Mouse (Mus musculus) common myeloid progenitor, adult 5-6 weeks (primary cell): ENCODE measurements at regions not wholly inside any gene's neighbourhood (a gene's known extent, or its start where the extent isn't known, plus 50 kb on each side); places are given as distances from the start of the nearest gene placed in this dataset.

Experiments
- ATAC-seq: replicated peaks from 2 replicates; pipeline ENCODE4 v1.8.0; 2016; ENCODE audit warnings: low read depth, mild to moderate bottlenecking, moderate TSS enrichment, inconsistent platforms; ENCODE audit not compliant: poor library complexity, severe bottlenecking

DNA sequence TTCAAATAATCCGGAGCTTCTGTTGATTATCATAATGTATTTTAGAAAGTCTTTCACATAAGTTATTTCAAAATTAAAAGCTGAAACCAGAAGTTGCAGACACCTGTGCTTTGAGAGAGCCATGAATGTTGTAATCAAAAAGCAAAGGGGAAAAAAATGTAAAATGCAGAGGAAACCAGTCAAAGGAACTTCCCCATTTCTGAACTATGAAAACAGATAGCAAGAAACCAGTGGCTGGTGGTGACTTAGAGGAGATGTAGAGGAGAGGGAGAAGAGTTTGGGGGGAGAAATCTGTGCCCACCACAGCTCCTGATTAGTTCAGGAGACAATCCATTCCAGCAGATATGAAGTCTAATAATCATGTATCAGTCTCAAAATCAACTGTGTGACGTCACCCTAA lies 360.3 kb upstream of the Gcfc2 start:
- peak; percentile 93 for ATAC-seq

DNA sequence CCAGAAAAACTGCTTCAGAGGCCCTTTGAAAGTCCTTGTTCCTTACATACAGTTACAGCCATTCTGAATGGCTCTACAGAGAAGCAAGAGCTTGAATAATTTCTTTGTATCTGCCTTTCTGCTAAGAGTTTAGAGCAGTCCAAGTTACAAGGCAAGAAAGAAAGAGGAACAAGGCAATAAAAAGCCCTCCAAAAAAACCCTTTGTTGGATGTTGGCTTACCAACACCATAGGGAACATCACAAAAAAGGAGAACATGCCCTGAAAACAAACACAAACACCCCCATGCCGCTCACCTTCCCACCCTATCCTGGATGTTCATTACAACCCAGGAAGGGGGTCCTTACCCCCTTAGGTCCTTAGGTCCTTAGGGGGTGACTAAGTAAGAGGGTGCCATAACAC lies 359.2 kb upstream of the Gcfc2 start:
- ATAC-seq: peak; percentile 61

DNA sequence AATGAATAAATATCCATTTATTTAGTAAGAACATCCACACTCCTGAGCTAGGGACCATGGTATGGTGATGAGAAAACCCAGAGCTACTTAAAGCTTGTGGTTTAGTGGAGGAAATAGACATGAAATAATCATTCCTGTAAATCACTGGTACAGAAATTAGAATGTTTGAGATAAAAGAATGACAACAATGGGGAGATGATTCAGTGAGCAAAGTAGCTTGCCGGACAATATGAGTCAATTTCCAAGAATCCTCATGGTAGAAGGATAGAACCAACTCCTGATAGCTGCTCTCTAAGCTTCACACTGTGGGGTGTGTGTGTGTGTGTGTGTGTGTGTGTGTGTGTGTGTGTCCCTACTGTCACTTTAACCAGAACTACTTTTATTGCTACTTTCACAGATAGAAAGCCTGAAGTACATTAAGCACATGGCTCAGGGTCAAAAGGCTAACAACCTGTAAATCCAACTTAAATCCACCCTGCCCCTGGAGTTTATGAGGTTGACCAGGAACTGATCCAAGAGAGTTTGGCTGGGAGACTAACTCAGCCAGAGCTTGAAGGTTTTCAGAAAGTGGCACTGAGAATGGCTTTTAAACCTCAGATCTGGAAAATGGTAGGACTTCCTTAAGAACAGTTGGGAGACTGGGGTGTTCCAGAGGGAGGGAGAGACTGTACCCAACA lies 336.9 kb upstream of the Gcfc2 start:
- ATAC-seq: no peak

DNA sequence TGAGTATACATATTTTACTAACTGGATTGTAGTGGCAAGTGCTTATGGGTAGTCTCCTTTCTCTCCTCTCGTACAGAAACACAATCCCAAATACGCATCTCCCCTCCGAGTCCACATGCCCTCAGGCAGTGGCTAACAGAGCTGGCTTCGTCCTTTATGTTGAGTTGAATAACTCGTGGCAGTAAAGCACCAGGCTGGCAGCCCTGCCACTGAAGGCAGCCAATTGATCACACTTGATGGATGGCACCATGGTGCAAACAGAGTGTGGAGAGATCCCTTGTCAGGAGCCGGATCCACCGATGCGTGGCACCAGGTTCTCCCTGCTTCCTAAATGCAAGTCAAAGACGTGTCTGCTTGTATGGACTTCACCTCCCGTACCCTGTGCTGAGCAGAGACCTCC lies 333.7 kb upstream of the Gcfc2 start:
- ATAC-seq: no peak

DNA sequence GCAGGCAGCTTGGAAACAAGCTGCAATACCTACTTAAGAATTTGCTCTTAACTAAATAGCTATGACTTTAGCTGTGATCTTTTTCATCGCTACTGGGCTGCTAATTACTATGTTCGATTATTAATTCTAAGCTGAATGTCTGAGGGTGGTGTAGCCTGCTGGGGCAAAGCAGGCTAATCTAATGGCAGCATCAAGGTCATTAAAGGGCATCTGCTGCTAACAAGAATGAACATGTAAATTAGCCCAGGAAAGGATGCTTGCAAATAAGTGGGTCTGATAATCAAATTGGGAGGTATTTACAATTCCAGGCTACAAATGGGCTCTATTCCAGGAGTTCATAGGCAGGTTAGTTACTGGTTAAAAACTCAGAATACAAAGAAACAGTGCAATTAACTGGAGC lies 327.5 kb upstream of the Gcfc2 start:
- no peak for ATAC-seq

DNA sequence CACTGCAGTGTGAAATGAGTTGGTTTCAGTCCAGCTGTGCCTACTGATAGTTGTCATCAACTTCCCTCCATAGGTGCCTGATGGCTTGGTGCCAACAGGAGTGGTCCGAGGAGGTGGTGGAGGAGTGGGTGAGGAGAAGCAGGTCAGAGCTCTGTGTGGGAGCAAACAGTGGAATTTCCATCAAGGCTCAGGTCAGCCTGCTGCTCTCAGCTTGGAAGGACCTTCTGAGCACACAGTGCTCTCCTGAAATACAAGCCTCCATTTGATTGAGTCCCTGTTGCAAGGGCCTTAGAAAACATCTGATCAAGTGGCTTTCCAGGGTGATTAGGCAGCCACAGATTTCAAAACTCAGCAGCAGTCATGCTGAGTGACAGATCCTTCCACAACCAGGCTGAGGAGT lies 314.8 kb upstream of the Gcfc2 start:
- no peak for ATAC-seq

DNA sequence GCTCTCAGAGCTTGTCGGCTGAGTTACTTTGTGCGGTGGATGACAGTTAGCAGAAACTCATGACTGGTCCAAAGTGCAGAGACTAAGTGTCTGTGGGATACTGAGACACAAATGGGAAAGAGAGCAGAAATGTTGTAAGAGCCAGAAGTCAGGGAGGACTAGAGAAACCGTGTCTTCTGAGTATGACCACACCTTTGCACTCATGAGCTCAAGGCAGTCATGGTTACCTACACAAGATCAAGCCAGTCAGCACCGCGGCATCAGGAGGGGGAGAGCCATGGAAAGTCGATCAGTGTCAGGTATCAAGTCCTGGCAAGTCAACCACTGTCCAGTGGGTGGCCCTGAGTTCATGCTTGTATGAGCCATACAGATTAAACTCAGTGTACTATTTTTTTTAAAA lies 311.5 kb upstream of the Gcfc2 start:
- ATAC-seq: no peak

DNA sequence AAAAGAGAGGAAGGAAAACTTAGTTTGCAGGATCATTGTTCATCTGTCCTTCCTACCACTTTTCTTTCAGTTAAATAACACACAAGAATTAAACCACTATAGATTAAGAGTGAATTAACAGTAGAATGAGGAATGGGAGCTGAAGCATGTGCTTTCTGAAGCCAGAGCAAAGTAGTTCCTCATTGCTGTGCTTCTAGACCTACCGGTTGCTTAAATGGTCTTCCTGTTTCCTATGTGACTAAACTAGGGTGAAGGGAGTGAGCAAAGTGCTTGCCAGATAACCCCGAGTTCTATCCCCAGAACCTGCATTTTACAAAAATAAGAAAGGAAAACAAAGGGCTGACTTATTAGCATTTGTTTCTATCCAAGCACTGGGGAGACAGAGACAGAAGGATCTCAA lies 305.5 kb upstream of the Gcfc2 start:
- ATAC-seq: peak; percentile 63; the same call in 1 of the 2 replicates

DNA sequence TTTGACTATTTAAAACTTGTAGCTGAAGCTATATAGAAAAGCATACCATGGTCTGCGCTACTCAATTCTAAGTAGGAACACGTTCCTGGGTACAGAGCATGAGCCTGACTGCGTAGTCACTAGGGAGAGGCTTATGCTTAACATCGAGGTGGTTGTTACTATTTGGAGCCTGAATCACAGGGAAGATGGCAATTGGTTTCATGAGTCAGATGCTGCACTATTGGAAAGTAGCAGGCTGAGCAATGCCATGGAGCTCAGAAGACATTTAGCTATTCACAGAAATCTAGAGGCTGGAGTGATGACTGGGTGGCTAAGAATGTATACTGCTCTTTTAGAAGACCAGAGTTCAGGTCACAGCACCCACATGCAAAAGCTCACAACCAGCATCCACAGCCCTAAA lies 302.4 kb upstream of the Gcfc2 start:
- ATAC-seq: no peak

DNA sequence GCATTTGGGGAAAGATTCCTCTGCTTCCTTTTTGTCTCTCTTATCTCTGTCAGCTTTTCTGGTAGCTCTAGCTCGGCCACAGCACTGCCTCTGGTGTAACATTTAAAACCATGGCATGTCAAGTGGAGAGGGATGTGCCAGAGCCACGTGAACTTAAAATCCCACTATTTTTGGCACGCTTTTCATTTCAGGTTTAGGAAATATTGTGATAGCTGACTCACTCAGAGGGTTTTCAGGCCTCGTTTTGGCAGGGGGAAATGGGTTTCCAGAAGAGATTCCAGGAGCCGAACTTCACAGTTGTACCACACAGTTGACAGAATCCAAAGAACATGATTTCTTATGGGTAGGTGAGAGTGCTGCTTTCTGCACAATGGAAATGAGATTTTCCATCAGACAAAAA lies 300.8 kb upstream of the Gcfc2 start:
- ATAC-seq: no peak

DNA sequence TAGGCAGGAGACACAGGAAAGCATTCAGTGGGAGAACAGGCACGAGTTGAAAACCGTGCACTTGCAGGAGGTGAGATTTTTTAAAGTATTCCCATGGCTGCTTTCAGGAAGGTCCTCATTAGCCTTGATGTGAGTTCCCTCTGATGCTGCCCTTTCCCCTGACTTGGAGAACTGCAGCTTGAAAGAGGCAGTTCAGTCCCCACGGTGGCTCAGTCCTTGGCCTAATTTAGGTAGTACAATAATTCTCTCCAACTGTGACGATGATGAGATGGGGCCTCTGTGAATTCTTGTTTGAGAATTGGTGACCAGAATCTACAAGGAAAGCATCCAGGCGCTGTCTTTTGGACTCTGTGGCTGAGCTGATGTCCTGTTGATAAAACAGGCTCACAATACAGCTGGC lies 298.5 kb upstream of the Gcfc2 start:
- no peak for ATAC-seq

DNA sequence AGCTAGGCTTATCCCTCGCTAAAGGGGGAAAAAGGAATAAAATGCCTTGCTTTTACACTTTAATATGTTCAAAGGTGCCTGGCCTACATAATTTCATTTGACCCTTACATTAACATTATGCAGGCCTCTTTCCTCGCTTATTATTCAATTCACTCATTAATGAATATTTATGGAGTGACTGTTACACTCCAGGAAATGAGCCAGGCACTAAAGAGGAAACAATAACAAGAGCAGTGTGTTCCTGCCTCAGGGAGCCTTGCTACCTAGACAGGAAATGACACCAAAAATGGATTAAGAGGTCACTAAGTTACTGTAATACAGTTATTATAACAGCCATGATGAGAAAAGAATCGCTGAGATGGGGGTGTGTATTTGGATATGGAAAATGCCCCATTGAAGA lies 289.9 kb upstream of the Gcfc2 start:
- no peak for ATAC-seq

DNA sequence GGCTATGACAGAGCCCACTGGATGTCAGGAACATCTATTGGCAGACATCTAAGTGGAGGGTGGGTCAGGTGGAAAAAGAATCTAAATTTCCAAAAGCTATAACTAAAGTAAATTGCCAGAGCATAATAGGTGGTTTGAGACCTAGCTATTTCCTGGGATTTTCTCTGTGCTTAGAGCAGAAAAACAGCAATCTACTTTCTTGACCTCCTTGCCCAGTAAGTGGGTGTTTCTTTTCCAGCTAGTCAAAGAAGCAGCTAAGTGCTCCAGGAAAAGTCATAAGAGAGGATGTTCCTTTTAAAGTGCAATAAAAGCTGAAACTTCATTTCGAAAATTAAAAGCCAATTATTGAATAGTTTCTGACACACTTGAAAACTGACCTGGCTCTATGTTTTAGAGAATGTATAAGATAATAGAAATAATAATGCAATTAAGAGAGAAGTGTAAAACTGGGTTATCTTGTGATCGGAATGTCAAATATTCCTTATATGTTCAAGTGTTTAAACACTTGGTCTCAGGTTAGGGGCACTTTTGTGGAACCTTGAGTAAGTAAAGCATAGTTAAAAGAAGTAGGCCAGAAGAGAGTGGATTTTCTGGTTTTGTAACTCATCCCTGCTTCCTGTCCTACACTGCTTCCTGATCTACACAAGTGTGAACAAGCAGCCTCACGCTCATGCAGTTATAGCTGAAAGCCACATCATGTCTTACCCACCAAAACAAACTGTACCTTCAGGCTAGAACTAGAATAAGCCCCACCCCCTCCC lies 275.7 kb upstream of the Gcfc2 start:
- ATAC-seq: no peak

DNA sequence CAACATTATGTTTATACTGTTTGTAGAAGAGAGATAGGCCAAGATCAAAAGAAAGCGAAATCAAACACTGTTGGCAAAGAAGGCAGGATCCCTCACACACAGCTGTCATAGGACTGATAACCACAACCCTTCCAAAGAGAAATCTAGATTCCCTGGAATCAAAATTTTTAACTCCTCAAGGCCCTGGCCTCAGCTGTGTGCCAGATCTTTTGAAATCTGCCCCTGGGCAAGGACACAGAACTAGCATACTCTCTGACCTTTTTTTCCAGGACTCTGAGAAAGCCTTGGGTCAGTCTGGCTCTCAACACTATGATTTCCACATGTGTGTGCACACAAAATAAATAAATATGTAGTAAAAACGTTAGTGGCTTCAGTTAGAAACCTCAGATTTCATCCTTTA lies 271.6 kb upstream of the Gcfc2 start:
- ATAC-seq: no peak

DNA sequence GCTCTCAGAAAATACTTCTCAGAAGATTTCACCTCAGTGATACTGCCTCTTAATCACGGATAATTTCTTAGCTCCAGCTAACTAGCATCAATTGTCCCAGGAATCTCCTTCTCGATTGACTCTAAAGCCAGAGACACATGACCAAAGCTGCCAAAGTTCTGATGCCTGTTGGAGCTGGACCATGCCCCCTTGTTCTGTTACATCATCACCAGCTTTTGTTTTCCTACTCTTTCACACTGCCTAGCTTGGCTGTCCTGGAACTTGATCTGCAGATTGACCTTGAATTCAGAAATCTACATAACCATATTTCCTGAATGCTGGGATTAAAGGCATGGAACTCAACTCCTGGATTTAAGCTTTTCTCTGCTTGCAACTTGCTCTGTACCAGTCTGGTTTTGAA lies 268.3 kb upstream of the Gcfc2 start:
- no peak for ATAC-seq

DNA sequence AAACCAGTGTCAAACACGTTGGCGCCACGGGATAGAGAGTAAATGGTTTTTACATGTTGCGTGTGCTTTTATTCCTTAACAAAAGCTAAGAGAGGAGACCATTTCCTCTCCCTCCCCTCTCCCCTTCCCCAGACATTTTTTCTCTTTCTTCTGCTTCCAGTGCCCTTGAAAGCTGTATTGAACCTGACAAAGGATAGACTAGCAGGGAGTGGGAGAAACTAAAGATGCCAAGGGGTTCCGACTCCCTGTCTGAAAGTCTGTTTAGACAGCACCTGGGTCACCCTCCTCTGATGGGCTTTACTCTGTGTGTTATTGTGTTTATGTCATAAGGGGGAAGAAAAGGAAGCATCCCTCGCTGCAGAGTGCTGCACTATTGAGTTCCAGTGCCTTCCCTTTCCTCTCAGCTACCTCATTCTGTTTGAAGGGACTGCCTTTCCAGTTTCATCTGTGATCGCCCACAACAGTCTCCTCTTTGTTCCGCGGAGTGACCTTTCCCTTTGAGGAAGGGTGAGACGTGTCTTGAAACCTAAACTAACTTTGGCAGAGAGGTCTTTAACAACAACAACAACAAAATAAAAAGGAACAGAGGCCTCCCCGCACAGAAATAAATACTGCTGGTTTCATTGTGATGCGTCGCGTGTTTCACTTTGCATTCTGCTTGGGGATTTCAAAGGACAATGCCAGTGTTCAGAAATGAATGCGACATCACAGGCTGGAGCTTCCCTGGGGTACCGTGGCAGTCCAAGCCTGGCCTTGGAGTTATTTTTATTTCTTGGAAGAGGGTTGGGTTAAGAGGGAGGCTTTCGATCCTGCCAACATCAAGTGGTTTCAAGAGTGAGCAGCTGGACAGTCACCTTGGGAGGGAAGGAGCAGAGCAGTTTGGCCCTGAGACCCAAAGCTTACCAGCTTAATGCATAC lies 262.7 kb upstream of the Gcfc2 start:
- no peak for ATAC-seq

DNA sequence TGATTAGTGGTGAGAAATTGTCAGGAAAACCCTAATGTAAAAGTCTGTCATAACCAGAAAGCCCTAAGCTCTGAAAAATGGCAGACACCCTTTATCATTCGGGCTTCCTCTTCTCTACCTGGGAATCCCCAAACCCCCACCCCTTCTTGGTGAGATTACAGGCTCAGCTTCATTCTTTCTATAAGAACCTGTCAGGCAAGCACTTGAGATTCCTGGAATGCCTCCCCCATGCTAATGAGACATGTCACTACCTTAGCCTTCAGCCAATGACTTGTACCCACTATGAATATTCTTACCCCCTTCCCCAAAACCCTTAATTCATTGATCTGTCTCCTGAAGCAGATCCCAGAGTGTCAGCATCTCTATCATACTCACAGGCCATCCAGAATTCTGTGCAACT lies 254.5 kb upstream of the Gcfc2 start:
- ATAC-seq: no peak

DNA sequence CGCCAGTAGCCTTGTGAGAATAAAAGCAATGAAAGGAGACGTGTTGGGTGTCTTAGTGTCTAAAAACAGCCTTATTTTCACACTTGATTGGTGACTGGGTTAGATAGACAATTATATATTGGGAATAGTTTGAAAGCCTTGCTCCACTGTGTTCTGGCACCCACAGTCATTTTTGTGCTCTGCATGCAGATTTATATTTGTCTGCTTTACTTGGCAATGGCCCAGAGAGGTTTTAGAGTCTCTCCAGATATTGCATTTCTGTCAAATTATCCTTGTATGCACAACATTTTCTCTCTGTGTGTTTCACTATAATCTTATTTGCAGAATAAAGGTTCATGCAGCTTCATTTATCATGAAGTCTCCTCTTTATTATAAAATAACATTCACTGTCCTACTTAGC lies 250.2 kb upstream of the Gcfc2 start:
- no peak for ATAC-seq

DNA sequence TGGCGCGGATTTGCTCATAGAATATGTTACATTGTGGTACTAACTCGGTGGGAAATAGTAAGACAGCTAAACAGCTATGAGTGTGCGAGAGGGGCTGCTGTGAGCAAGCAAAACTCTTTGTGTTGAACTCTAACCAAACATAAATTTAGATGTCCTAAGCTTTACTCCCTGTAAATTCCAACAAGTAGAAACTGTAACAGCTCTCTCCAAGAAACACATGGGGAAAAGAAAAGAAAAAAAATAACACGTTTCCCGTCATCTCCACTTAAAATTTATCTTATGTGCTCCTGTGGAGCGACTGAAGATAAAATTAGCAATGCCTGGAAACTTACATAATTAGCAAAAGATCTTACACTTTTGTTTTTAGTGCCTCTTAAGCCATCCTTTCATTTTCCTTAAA lies 226.2 kb upstream of the Gcfc2 start:
- no peak for ATAC-seq

DNA sequence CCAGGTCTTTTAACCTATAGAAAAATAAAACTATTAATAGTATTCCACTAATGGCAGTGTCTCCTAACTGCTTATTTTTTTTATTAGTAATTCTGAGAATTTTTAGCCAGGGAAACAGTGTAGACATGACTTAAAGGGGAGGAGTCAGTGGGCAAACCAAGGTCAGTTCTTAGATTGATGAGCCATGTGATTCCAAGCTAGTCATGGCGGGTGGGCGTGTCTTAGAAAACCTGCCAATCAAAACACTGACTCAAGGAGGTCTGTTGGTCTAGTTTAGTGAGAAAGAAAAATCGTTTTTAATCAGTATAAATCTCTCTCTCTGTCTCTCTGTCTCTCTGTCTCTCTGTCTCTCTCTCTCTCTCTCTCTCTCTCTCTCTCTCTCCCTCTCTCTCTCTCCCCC lies 225.3 kb upstream of the Gcfc2 start:
- no peak for ATAC-seq

DNA sequence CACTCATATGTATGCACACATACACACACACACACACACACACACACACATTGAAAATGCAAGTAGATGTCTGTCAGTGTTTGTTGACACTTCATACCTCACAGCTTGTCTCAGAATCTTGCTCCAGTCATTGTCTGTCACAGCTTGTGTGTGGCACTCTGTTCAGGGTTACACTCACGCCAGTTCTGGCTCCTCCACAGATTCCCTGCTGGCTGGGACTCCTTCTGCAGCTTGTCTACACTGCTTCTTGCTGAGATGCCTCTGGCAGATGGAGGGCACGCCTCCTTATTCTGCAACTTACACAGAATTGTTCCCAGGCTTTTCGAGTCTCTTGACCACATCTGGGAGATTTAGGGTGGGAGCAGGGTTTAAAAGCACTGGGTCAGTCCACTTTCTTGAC lies 208.6 kb upstream of the Gcfc2 start:
- ATAC-seq: no peak
